In the genomic region with DNA sequence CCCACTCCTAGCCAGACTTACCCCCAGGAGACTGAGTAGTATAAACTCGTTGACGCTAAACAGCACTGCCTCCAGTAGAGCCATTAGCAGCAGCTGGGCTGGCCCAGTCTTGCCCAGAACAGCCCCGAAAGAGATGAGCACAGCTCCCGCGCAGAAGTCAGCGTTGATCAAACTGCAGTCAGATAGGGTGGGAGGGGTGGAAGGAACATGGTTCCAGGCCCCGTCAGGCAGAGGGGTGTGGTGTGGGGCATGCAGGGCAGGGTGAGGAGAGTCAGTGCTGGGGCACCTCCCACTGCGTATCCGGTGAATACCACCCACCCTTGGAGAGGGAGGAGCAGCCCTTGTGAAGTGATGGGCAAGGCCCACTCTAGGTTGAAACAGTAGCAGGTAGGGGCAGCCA, we compare ENCODE assay signal across 19 mouse cellular contexts. TPM values are rescaled to one million over a fixed set of nuclear protein-coding genes. Genes with fewer than 3 reads are reported as not detected.
"Had no signal": no experiment of that assay in that cellular context is flagged by ENCODE, and none has a peak within 500 bp of the region (broad histone marks: within the 10 kb centered on the region; RNA-seq: fewer than 3 reads in every experiment).

No protein-coding gene starts in this region.

- H3K4me1 ChIP-seq: kidney, embryonic 15.5 days had no signal

- H3K9me3 ChIP-seq: kidney, embryonic 15.5 days; limb, embryonic 10.5 days; liver, embryonic 15.5 days; midbrain, embryonic 10.5 days; midbrain, embryonic 15.5 days; neural tube, embryonic 12.5 days had no signal

- H3K36me3 ChIP-seq: kidney, embryonic 15.5 days; limb, embryonic 10.5 days; liver, embryonic 15.5 days; midbrain, embryonic 10.5 days; midbrain, embryonic 15.5 days; neural tube, embryonic 12.5 days had no signal

- H3K4me3 ChIP-seq: kidney, embryonic 15.5 days; left cerebral cortex, adult 2 months; limb, embryonic 10.5 days; liver, embryonic 15.5 days; midbrain, embryonic 10.5 days; midbrain, embryonic 15.5 days; neural tube, embryonic 12.5 days had no signal

- H3K9ac ChIP-seq: kidney, embryonic 15.5 days; liver, embryonic 15.5 days; midbrain, embryonic 15.5 days; neural tube, embryonic 12.5 days had no signal

- H3K27ac ChIP-seq: kidney, embryonic 15.5 days; left cerebral cortex, adult 2 months; liver, embryonic 15.5 days; midbrain, embryonic 15.5 days; neural tube, embryonic 12.5 days had no signal

- DNase-seq: lung, adult 2 months; lung, postnatal 4 days; right cerebral cortex, postnatal 4 days; spleen, adult 18-20 months; thymus, adult 2 months; thymus, postnatal 25 days had no signal

- ATAC-seq: lung, postnatal 0 days; midbrain, embryonic 15.5 days had no signal

- H3K4me2 ChIP-seq: kidney, embryonic 15.5 days; liver, embryonic 11.5 days; liver, embryonic 15.5 days; midbrain, embryonic 15.5 days; neural tube, embryonic 12.5 days had no signal

RNA-seq across cellular contexts. Expression of gene Rhbg, which starts 6.8 kb away (rescaled TPM):
- total RNA-seq: layer of hippocampus, postnatal 25 days; left cerebral cortex, adult 2 months; megakaryocyte, adult 5-6 weeks; monocyte, adult 5-6 weeks; neutrophil, adult 5-6 weeks had no signal
- polyA plus RNA-seq: midbrain, embryonic 10.5 days had no signal

RNA-seq across cellular contexts. Expression of gene Gm38392, which starts 39.3 kb away (rescaled TPM):
- total RNA-seq: layer of hippocampus, postnatal 25 days; megakaryocyte, adult 5-6 weeks; monocyte, adult 5-6 weeks; neutrophil, adult 5-6 weeks had no signal
- polyA plus RNA-seq: midbrain, embryonic 10.5 days; midbrain, embryonic 15.5 days had no signal

RNA-seq across cellular contexts. Expression of gene Tsacc, which starts 49.1 kb away (rescaled TPM):
- total RNA-seq: monocyte, adult 5-6 weeks had no signal
